Mouse (Mus musculus): Measurements from ENCODE around the gene 2900026A02Rik. TPM values are rescaled to one million over a fixed set of nuclear protein-coding genes. Genes with fewer than 3 reads are reported as not detected.
A peak's percentile ranks its signal among the peaks of the same experiment; 100 is the strongest.

2900026A02Rik gene
- polyA plus RNA-seq, 1 experiment from 2014 or later = 1.5 TPM

DNA sequence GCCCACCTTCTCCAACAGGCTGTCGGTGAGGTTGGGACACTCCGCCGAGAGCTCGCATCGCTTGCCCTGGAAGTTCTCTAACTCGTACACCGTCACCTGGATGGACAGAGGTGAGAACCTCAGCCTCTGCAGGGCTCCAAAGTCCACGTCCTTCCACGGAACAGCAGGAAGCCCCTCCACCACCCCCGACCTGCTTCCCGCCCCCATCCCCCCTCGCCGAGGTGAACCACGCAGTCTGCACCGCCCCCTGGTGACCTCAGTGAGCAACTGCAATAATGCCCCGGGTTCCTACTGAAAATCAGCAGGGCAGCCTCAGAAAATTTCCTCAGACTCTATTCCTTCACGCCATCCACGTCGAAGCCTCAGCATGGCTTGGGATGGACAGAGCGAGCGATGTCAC lies 141.3 kb downstream of the 2900026A02Rik start:
- Histone ChIP-seq H3K27me3 (ENCODE audit: control insufficient read depth, insufficient read depth, low read length) (no peaks in the 10 kb centered on the region), H3K27ac (ENCODE audit: low read depth, low read length) (no peak overlapping the region), H3K9ac (ENCODE audit: low read depth, low read length) (no peak overlapping the region), H3K4me3 (ENCODE audit: low read depth, low read length) (no peak overlapping the region), H3K4me1 (replicated peaks; ENCODE audit: control insufficient read depth, insufficient read depth, low read length) (no peaks in the 10 kb centered on the region), H3K9me3 (ENCODE audit: control insufficient read depth, low read length) (no peaks in the 10 kb centered on the region), H3K36me3 (ENCODE audit: control insufficient read depth, insufficient read depth, low read length) (no peaks in the 10 kb centered on the region), H3K4me2 (replicated peaks; ENCODE audit: low read depth, low read length) (no peak overlapping the region)
- ATAC-seq (ENCODE audit: low FRiP score) = no peak
- DNase-seq (ENCODE audit: low spot score) = peak; percentile 78
- WGBS = 26% methylated on average over 17 of the region's 21 CpGs

- no peaks in the 10 kb centered on the region for H3K9me3 ChIP-seq (ENCODE audit: control insufficient read depth, low read length)
- H3K4me2 ChIP-seq (replicated peaks; ENCODE audit: low read depth, low read length) = no peak overlapping the region
- 75% methylated on average over 5 of the region's 5 CpGs for WGBS
- ATAC-seq (ENCODE audit: low FRiP score) (no peak), DNase-seq (ENCODE audit: low spot score) (peak; percentile 27)
- no peak overlapping the region for H3K27ac ChIP-seq (ENCODE audit: low read depth, low read length)
- H3K36me3 ChIP-seq (ENCODE audit: control insufficient read depth, insufficient read depth, low read length) = no peaks in the 10 kb centered on the region
- no peak overlapping the region for H3K9ac ChIP-seq (ENCODE audit: low read depth, low read length)
- H3K27me3 ChIP-seq (ENCODE audit: control insufficient read depth, insufficient read depth, low read length) = no peaks in the 10 kb centered on the region
- no peaks in the 10 kb centered on the region for H3K4me1 ChIP-seq (replicated peaks; ENCODE audit: control insufficient read depth, insufficient read depth, low read length)
- no peak overlapping the region for H3K4me3 ChIP-seq (ENCODE audit: low read depth, low read length)
Observed at GRCm38 (mm10) chr5:113078686-113079085, 142.3 kb downstream of the 2900026A02Rik start.

GRCm38 (mm10) chr5:113070017-113070416 lies 151.0 kb downstream of the 2900026A02Rik start, which contains the start of gene Crybb2:
Gene Crybb2, minus strand, starts transcription at chr5:113070117.
- H3K4me1 ChIP-seq (replicated peaks; ENCODE audit: control insufficient read depth, insufficient read depth, low read length) = no peaks in the 10 kb centered on the region
- ATAC-seq (ENCODE audit: low FRiP score) = no peak
- H3K27ac ChIP-seq (ENCODE audit: low read depth, low read length) = no peak within 1 kb of the TSS
- no peak for DNase-seq (ENCODE audit: low spot score)
- no peak within 1 kb of the TSS for H3K4me3 ChIP-seq (ENCODE audit: low read depth, low read length)
- H3K36me3 ChIP-seq (ENCODE audit: control insufficient read depth, insufficient read depth, low read length) = no peaks in the 10 kb centered on the region
- no peaks in the 10 kb centered on the region for H3K9me3 ChIP-seq (ENCODE audit: control insufficient read depth, low read length)
- no peak within 1 kb of the TSS for H3K4me2 ChIP-seq (replicated peaks; ENCODE audit: low read depth, low read length)
- H3K9ac ChIP-seq (ENCODE audit: low read depth, low read length) = no peak within 1 kb of the TSS
- H3K27me3 ChIP-seq (ENCODE audit: control insufficient read depth, insufficient read depth, low read length) = no peaks in the 10 kb centered on the region

GRCm38 (mm10) chr5:113054308-113054707 lies 166.7 kb downstream of the 2900026A02Rik start:
- no peaks in the 10 kb centered on the region for H3K36me3 ChIP-seq (ENCODE audit: control insufficient read depth, insufficient read depth, low read length)
- no peak overlapping the region for H3K27ac ChIP-seq (ENCODE audit: low read depth, low read length)
- DNase-seq (ENCODE audit: low spot score) (peak; percentile 91), ATAC-seq (ENCODE audit: low FRiP score) (peak; percentile 33; the same call in 1 of the 2 replicates)
- no peaks in the 10 kb centered on the region for H3K9me3 ChIP-seq (ENCODE audit: control insufficient read depth, low read length)
- H3K9ac ChIP-seq (ENCODE audit: low read depth, low read length) = no peak overlapping the region
- H3K4me2 ChIP-seq (replicated peaks; ENCODE audit: low read depth, low read length) = no peak overlapping the region
- H3K4me3 ChIP-seq (ENCODE audit: low read depth, low read length) = no peak overlapping the region
- 6% methylated on average over 16 of the region's 16 CpGs for WGBS
- H3K4me1 ChIP-seq (replicated peaks; ENCODE audit: control insufficient read depth, insufficient read depth, low read length) = no peaks in the 10 kb centered on the region
- no peaks in the 10 kb centered on the region for H3K27me3 ChIP-seq (ENCODE audit: control insufficient read depth, insufficient read depth, low read length)

DNA sequence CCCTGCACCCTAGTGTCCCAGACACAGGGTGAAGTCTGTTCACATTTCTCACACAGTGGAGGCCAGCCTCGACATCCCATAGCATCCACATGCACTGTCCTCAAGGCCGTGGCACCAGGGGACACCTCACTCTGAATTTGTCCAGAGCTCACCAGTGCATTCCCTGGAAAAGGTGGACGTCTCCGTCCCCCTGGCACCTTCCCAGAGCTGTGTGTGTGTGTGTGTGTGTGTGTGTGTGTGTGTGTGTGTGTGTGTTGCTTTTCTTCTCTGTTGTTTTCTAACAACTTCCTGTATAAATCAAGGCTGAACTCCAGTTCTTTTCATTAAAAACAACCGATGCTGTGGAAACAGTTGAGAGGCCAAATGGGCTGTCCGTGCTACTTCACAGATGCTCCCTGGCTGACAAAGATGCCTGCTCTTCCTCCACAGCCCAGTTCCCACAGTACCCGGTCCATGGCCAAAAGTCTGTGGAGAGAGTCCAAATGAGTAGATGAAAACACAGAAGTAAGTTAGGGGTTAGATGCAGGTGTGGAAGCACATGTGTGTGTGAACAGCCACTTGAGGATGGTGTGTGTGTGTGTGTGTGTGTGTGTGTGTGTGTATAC lies 170.4 kb downstream of the 2900026A02Rik start:
- no peak overlapping the region for H3K4me2 ChIP-seq (replicated peaks; ENCODE audit: low read depth, low read length)
- ATAC-seq (ENCODE audit: low FRiP score) = no peak
- no peak for DNase-seq (ENCODE audit: low spot score)
- no peaks in the 10 kb centered on the region for H3K27me3 ChIP-seq (ENCODE audit: control insufficient read depth, insufficient read depth, low read length)
- no peaks in the 10 kb centered on the region for H3K9me3 ChIP-seq (ENCODE audit: control insufficient read depth, low read length)
- no peak overlapping the region for H3K9ac ChIP-seq (ENCODE audit: low read depth, low read length)
- H3K4me3 ChIP-seq (ENCODE audit: low read depth, low read length) = no peak overlapping the region
- 77% methylated on average over 7 of the region's 7 CpGs for WGBS
- H3K36me3 ChIP-seq (ENCODE audit: control insufficient read depth, insufficient read depth, low read length) = no peaks in the 10 kb centered on the region
- no peak overlapping the region for H3K27ac ChIP-seq (ENCODE audit: low read depth, low read length)
- H3K4me1 ChIP-seq (replicated peaks; ENCODE audit: control insufficient read depth, insufficient read depth, low read length) = no peaks in the 10 kb centered on the region

GRCm38 (mm10) chr5:113049876-113050275 lies 171.2 kb downstream of the 2900026A02Rik start:
- no peaks in the 10 kb centered on the region for H3K36me3 ChIP-seq (ENCODE audit: control insufficient read depth, insufficient read depth, low read length)
- no peak overlapping the region for H3K4me2 ChIP-seq (replicated peaks; ENCODE audit: low read depth, low read length)
- H3K4me3 ChIP-seq (ENCODE audit: low read depth, low read length) = no peak overlapping the region
- DNase-seq (ENCODE audit: low spot score) (no peak), ATAC-seq (ENCODE audit: low FRiP score) (no peak)
- H3K9ac ChIP-seq (ENCODE audit: low read depth, low read length) = no peak overlapping the region
- H3K27me3 ChIP-seq (ENCODE audit: control insufficient read depth, insufficient read depth, low read length) = no peaks in the 10 kb centered on the region
- no peak overlapping the region for H3K27ac ChIP-seq (ENCODE audit: low read depth, low read length)
- H3K4me1 ChIP-seq (replicated peaks; ENCODE audit: control insufficient read depth, insufficient read depth, low read length) = no peaks in the 10 kb centered on the region
- H3K9me3 ChIP-seq (ENCODE audit: control insufficient read depth, low read length) = no peaks in the 10 kb centered on the region

DNA sequence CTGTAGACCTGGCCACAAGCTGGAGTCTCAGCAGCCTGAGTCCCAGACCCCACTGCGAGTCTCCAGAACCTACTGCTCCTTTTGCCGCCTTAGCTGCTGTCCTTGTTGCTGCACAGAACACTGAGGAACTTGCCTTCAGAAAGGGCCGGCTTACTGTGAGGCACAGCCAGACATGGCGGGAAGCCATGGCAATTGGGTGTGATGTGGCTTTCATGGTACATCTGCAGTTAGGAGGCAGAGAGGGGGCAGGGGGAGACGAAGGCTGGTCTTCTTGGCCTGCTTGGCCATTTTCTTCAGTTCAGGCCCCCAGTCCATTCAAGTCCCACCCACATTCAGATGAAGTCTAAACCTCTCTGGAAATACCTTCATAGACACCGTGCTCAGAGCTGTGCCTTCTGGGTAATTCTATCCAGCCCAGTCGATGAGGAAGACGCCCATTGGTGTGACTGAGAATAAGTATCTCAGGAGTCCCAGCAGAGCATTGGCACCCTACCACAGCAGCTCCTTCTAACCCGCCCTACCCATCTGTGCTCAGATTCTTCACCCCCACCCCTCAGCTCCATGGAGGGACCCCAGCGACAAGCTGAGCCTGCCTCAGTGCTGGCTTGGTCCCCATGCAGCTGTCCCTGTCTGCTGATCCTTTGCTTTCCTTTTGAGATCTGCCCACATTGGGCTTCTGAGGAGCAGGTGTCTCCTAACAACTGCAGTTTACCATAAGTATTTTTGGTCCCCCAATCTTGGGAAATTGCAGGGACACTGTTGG lies 175.3 kb downstream of the 2900026A02Rik start:
- H3K9me3 ChIP-seq (ENCODE audit: control insufficient read depth, low read length) = no peaks in the 10 kb centered on the region
- H3K9ac ChIP-seq (ENCODE audit: low read depth, low read length) = no peak overlapping the region
- DNase-seq (ENCODE audit: low spot score) (no peak), ATAC-seq (ENCODE audit: low FRiP score) (no peak)
- WGBS = 93% methylated on average over 10 of the region's 10 CpGs
- H3K4me3 ChIP-seq (ENCODE audit: low read depth, low read length) = no peak overlapping the region
- H3K36me3 ChIP-seq (ENCODE audit: control insufficient read depth, insufficient read depth, low read length) = no peaks in the 10 kb centered on the region
- H3K27ac ChIP-seq (ENCODE audit: low read depth, low read length) = no peak overlapping the region
- H3K4me2 ChIP-seq (replicated peaks; ENCODE audit: low read depth, low read length) = no peak overlapping the region
- H3K4me1 ChIP-seq (replicated peaks; ENCODE audit: control insufficient read depth, insufficient read depth, low read length) = 0 out of 2 replicates have a peak, but pooled peaks cover 2% of the 10 kb centered on the region
- no peaks in the 10 kb centered on the region for H3K27me3 ChIP-seq (ENCODE audit: control insufficient read depth, insufficient read depth, low read length)

DNA sequence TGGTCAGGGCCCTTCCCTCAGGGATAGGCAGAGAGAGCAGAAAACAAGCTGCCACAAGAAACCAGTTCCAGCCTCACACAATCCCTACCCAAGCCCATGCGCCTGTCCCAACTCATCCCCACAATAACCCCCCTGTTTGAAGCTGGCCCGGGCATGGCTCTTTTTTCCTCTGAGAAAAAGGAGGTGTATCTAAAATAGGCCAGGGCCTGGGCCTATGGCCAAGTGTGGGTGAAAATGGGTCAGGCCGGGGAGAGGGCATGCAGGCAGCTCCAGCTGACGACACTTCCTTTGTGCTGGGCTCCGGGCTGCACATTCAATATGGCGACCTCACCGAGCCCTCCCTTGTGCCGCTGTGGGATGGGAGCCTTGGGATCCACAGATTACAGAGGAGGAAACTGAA lies 177.5 kb downstream of the 2900026A02Rik start:
- WGBS = 88% methylated on average over 8 of the region's 8 CpGs
- Histone ChIP-seq H3K9ac (ENCODE audit: low read depth, low read length) (no peak overlapping the region), H3K4me1 (replicated peaks; ENCODE audit: control insufficient read depth, insufficient read depth, low read length) (peaks cover 2% of the 10 kb centered on the region; the same call in 1 of the 2 replicates), H3K27me3 (ENCODE audit: control insufficient read depth, insufficient read depth, low read length) (no peaks in the 10 kb centered on the region), H3K27ac (ENCODE audit: low read depth, low read length) (no peak overlapping the region), H3K36me3 (ENCODE audit: control insufficient read depth, insufficient read depth, low read length) (no peaks in the 10 kb centered on the region), H3K9me3 (ENCODE audit: control insufficient read depth, low read length) (no peaks in the 10 kb centered on the region), H3K4me3 (ENCODE audit: low read depth, low read length) (no peak overlapping the region), H3K4me2 (replicated peaks; ENCODE audit: low read depth, low read length) (no peak overlapping the region)
- no peak for ATAC-seq (ENCODE audit: low FRiP score)
- DNase-seq (ENCODE audit: low spot score) = no peak

- ATAC-seq (ENCODE audit: low FRiP score) (peak; percentile 94), DNase-seq (ENCODE audit: low spot score) (peak; percentile 67)
- H3K27me3 ChIP-seq (ENCODE audit: control insufficient read depth, insufficient read depth, low read length) = no peaks in the 10 kb centered on the region
- H3K27ac ChIP-seq (ENCODE audit: low read depth, low read length) = peak overlapping the region; percentile 77
- no peak overlapping the region for H3K4me2 ChIP-seq (replicated peaks; ENCODE audit: low read depth, low read length)
- H3K9me3 ChIP-seq (ENCODE audit: control insufficient read depth, low read length) = no peaks in the 10 kb centered on the region
- 10% methylated on average over 5 of the region's 5 CpGs for WGBS
- H3K9ac ChIP-seq (ENCODE audit: low read depth, low read length) = no peak overlapping the region
- no peaks in the 10 kb centered on the region for H3K36me3 ChIP-seq (ENCODE audit: control insufficient read depth, insufficient read depth, low read length)
- no peak overlapping the region for H3K4me3 ChIP-seq (ENCODE audit: low read depth, low read length)
- H3K4me1 ChIP-seq (replicated peaks; ENCODE audit: control insufficient read depth, insufficient read depth, low read length) = peaks cover 2% of the 10 kb centered on the region; the same call in 1 of the 2 replicates
Observed at GRCm38 (mm10) chr5:113041567-113042071, 179.4 kb downstream of the 2900026A02Rik start.

Measured in hindbrain, embryonic 11.5 days (tissue).